Mouse (Mus musculus) small intestine, adult 2 months (tissue): ENCODE measurements around the gene Iqcf1.

ENCODE experiments used
- CTCF ChIP-seq: fragments of 200-500 bp; IDR thresholded peaks from 2 replicates; pipeline ENCODE4 v1.5.1; 2012; ENCODE audit warnings: low read depth, mild to moderate bottlenecking, control low read depth, inconsistent platforms, low read length, moderate library complexity, mixed read lengths; ENCODE audit not compliant: insufficient replicate concordance, insufficient read length; ENCODE audit errors: extremely low read depth
- POLR2A ChIP-seq: fragments of 200-500 bp; IDR thresholded peaks from 2 replicates; pipeline ENCODE4 v1.6.1; 2012; ENCODE audit warnings: low read depth, mild to moderate bottlenecking, control low read depth, inconsistent platforms, low read length, moderate library complexity

- no peak for TF ChIP-seq POLR2A
- TF ChIP-seq CTCF, result no peak
Observed at GRCm38 (mm10) chr9:106453271-106454070, 46.3 kb upstream of the Iqcf1 start, which contains the start of gene Pcbp4.
